Mouse (Mus musculus): ENCODE measurements around the gene Cyp2s1. TPM values are rescaled to one million over a fixed set of nuclear protein-coding genes. Genes with fewer than 3 reads are reported as not detected.

The Cyp2s1 gene
- polyA plus RNA-seq, 1 experiment from 2014 or later = 0.25 TPM

DNA sequence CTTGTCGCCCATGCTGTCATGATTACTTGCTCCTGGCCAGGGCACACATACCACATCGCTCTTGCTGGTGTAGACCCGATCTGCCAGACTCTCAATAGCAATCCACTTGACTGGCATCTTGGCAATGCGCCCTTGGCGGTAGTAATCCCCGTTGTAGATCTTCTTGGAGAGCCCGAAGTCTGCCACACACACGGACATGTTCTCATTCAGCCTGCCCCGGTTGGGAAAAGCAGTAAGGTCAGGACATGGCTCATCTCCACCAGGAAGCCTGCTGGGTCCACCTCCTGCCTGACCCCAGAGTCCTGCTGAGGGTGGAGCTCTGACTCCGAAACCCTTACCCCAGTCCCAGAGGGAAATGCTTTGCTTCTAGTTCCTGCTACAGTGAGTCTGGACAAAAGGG is 55.4 kb downstream of the Cyp2s1 start:
- no peaks in the 10 kb centered on the region for H3K9me3 ChIP-seq (replicated peaks)
- H3K27ac ChIP-seq (replicated peaks) = no peak overlapping the region
- H3K4me3 ChIP-seq = no peak overlapping the region
- H3K27me3 ChIP-seq (ENCODE audit: low read depth, poor library complexity, severe bottlenecking) = no peaks in the 10 kb centered on the region
- H3K4me1 ChIP-seq = no peaks in the 10 kb centered on the region
- 86% methylated on average over 10 of the region's 10 CpGs for WGBS
- DNase-seq (ENCODE audit: low spot score) = no peak
- peaks cover 19% of the 10 kb centered on the region for H3K36me3 ChIP-seq

DNA sequence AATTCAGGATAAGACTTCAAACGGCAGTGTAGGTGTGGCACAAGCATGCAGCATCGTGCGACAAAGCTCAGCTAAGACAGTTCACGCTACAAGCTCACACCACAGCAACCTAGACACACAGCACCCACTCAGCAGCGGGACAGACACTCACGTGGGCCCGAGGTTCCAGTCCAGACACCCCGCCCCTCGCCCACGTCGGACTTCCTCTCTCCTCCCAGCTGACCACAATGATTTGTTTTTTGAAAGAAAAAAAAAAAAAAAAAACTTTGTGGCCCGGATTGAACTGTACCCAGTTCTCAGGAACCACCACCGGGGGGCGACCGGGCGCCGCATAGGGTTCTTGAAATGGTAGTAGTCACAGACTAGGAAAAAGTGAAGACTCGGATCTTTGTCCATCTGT is 60.7 kb downstream of the Cyp2s1 start:
- WGBS = 1% methylated on average over 18 of the region's 18 CpGs
- Histone ChIP-seq H3K4me3 (peak overlapping the region; percentile 99), H3K36me3 (peaks cover 24% of the 10 kb centered on the region), H3K27me3 (ENCODE audit: low read depth, poor library complexity, severe bottlenecking) (no peaks in the 10 kb centered on the region), H3K27ac (replicated peaks) (peak overlapping the region; percentile 99), H3K9me3 (replicated peaks) (no peaks in the 10 kb centered on the region), H3K4me1 (peaks cover 21% of the 10 kb centered on the region)
- DNase-seq (ENCODE audit: low spot score) = peak; percentile 85

DNA sequence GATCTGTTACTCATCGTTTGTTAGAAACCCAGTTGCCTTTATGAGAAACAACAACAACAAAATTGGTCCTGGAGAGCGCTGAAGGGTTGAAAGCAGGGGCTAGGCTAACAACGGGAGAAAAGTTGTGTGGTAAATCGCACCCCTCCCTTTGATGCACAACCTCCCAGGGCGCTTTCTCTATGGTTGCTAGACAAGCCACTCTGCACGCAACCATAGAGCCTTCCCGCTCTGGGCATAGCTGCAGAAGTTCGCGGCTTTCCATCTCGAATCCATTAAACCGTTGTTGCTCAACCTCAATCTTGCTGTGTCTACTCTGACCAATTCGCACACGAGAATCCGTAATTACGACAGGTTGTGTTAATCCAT is 61.3 kb downstream of the Cyp2s1 start:
- H3K36me3 ChIP-seq = peaks cover 28% of the 10 kb centered on the region
- H3K27ac ChIP-seq (replicated peaks) = peak overlapping the region; percentile 99
- DNase-seq (ENCODE audit: low spot score) = peak; percentile 78
- H3K9me3 ChIP-seq (replicated peaks) = no peaks in the 10 kb centered on the region
- H3K4me1 ChIP-seq = peaks cover 21% of the 10 kb centered on the region
- H3K27me3 ChIP-seq (ENCODE audit: low read depth, poor library complexity, severe bottlenecking) = no peaks in the 10 kb centered on the region
- H3K4me3 ChIP-seq = peak overlapping the region; percentile 99
- under 1% methylated on average over 15 of the region's 15 CpGs for WGBS

DNA sequence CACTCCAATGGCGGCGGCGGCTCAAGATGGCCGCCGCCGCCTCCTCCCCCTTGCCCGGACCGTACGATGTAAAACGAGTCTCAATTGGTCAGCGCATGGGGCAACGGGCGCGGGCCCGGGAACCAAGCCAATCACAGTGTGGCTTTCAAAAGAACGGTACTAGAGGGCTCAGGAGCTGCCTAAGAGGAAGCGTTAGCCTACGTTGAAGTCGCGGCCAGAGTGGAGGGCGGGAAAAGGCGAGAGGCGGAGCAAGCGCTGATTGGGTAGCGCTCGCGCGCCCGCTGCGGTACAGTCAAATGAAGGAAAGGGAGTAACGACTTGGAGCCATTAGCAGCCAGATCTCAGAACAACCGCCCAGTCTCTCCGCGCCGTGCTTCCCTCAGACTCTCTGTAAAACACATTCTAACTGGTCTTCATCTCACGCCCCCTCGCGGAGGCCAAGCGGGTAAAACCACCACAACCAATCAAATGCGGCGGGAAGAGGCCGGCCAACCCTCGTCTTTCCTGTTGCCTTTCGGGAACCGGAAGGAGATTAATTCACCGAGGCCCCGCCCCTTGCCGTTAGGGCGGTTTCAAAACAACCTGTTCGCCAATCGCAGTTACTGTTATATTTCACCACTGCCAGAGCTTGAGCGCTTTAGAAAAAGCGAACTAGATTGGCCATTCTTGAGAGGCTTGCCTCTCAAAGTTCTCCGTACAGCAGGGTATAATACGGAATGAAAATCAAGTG is 61.8 kb downstream of the Cyp2s1 start, which contains the start of gene Hnrnpul1:
Hnrnpul1 (minus strand) TSS at position 20 of the 730 bp plus-strand sequence.
- peaks cover 33% of the 10 kb centered on the region for H3K36me3 ChIP-seq
- peak within 1 kb of the TSS; percentile 99 for H3K27ac ChIP-seq (replicated peaks)
- DNase-seq (ENCODE audit: low spot score) = peak; percentile 98
- peak within 1 kb of the TSS; percentile 99 for H3K4me3 ChIP-seq
- no peaks in the 10 kb centered on the region for H3K9me3 ChIP-seq (replicated peaks)
- H3K4me1 ChIP-seq = peaks cover 21% of the 10 kb centered on the region
- under 1% methylated on average over 55 of the region's 55 CpGs for WGBS
- no peaks in the 10 kb centered on the region for H3K27me3 ChIP-seq (ENCODE audit: low read depth, poor library complexity, severe bottlenecking)

DNA sequence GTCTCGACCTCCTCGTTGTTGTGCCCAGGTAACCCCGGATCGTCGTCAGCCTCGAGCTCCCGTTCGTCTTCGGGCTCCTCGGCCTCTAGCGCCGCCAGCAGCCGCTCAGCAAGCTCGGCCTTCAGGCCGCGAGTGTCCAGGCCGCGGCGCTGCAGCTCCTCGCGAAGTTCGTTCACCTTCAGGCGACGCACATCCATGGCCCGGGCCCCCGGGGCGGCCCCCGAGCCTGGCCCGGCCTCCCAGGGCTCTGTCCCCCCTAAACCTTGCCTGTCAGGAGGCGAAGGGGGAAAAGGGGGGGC is 62.3 kb downstream of the Cyp2s1 start:
- Histone ChIP-seq H3K9me3 (replicated peaks) (no peaks in the 10 kb centered on the region), H3K27me3 (ENCODE audit: low read depth, poor library complexity, severe bottlenecking) (no peaks in the 10 kb centered on the region), H3K36me3 (peaks cover 38% of the 10 kb centered on the region), H3K4me1 (peaks cover 21% of the 10 kb centered on the region), H3K27ac (replicated peaks) (peak overlapping the region; percentile 99), H3K4me3 (peak overlapping the region; percentile 99)
- no peak for DNase-seq (ENCODE audit: low spot score)
- WGBS = under 1% methylated on average over 30 of the region's 30 CpGs

DNA sequence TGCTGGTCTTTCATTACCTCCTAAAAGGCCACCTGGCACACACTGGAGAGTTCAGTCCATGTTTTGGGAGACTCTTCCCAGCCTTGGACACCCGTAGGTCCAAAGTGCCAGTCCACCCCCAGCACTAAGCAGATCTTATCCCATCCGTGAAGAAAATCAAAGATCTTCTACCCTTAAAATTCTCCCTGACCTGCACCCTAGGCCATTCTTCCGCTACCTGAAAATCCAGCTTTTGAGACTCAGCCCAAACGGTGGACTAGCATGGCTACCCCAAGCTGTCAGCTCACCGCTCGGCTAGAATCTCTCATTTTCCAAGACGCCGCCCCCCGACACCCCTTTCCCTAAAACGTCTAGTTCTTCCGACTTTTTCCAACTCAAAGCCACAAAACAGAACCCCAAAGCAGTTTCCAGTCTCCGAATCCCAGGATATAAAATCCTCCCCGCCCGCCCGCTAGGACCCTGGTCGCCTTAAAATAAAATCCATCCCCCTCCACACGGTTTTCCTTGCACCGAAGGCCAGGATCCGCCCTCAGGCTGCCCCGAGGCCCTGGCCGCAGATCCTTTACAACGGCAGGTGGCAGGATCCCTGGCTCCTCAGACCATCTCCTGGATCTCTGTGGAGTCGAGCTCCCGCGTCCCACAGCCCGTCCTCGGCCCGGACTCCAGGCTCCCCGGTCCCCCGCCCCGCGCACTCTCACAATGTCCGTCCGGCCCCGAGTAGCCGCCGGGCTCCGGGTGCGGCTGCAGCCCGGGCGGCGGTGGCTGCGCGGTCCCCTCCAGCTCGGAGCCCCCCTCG is 62.9 kb downstream of the Cyp2s1 start:
- Histone ChIP-seq H3K27ac (replicated peaks) (peak overlapping the region; percentile 99), H3K27me3 (ENCODE audit: low read depth, poor library complexity, severe bottlenecking) (no peaks in the 10 kb centered on the region), H3K36me3 (peaks cover 44% of the 10 kb centered on the region), H3K4me1 (peaks cover 21% of the 10 kb centered on the region), H3K4me3 (peak overlapping the region; percentile 99), H3K9me3 (replicated peaks) (no peaks in the 10 kb centered on the region)
- DNase-seq (ENCODE audit: low spot score) = no peak
- 1% methylated on average over 46 of the region's 46 CpGs for whole genome bisulfite sequencing

DNA sequence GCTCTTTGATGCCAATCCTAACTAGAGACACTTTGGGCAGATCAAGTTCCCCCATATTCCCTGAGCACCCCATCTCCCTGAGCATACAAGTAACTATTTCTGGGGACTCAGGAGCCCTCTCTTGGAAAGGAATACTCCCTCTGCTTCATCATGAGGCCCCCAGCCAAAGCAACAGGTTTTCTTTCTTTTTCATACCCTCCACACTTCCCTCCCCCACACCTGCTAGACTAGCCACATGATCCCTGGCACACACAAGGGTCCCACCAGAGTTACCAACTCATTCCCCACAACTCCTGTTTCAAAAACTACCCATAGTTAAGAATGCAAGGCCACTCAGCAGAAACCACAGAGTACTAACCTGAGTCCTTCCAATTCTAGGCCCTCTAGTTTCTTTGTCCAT is 63.6 kb downstream of the Cyp2s1 start:
- Histone ChIP-seq H3K36me3 (peaks cover 46% of the 10 kb centered on the region), H3K4me3 (peak overlapping the region; percentile 99), H3K27ac (replicated peaks) (peak overlapping the region; percentile 99), H3K27me3 (ENCODE audit: low read depth, poor library complexity, severe bottlenecking) (no peaks in the 10 kb centered on the region), H3K4me1 (peaks cover 21% of the 10 kb centered on the region), H3K9me3 (replicated peaks) (no peaks in the 10 kb centered on the region)
- no peak for DNase-seq (ENCODE audit: low spot score)

Small RNA genes within 50 kb of the gene (microRNA-seq; reads per million reads assigned to microRNA genes)
- gene Gm24865 = not detected

Other genes starting within 250 kb of the Cyp2s1 start
- gene Erich4, start 201.0 kb downstream of the Cyp2s1 start, polyA plus RNA-seq (2016; fragmentation: Nextera tagmentation; extraction: Ambion mirVana) = not detected in 2 replicates
- 22.8 and 24.9 TPM in 2 replicates for gene Dmac2, start 197.5 kb downstream of the Cyp2s1 start, polyA plus RNA-seq (2016; fragmentation: Nextera tagmentation; extraction: Ambion mirVana)
- gene B3gnt8, start 190.3 kb downstream of the Cyp2s1 start, polyA plus RNA-seq (2016; fragmentation: Nextera tagmentation; extraction: Ambion mirVana) = 0.43 and 1.1 TPM in 2 replicates
- gene Bckdha, start 157.9 kb downstream of the Cyp2s1 start, polyA plus RNA-seq (2016; fragmentation: Nextera tagmentation; extraction: Ambion mirVana) = 45.2 and 48.2 TPM in 2 replicates
- gene Exosc5, start 157.7 kb downstream of the Cyp2s1 start, polyA plus RNA-seq (2016; fragmentation: Nextera tagmentation; extraction: Ambion mirVana) = 65.0 and 81.4 TPM in 2 replicates
- gene Tmem91, start 141.7 kb downstream of the Cyp2s1 start, polyA plus RNA-seq (2016; fragmentation: Nextera tagmentation; extraction: Ambion mirVana) = 2.7 and 3.2 TPM in 2 replicates
- 38.9 TPM in 2 replicates for gene B9d2, start 136.1 kb downstream of the Cyp2s1 start, polyA plus RNA-seq (2016; fragmentation: Nextera tagmentation; extraction: Ambion mirVana)
- 0.98 and 1.7 TPM in 2 replicates for gene Tgfb1, start 129.9 kb downstream of the Cyp2s1 start, polyA plus RNA-seq (2016; fragmentation: Nextera tagmentation; extraction: Ambion mirVana)
- gene Ccdc97, start 97.8 kb downstream of the Cyp2s1 start, polyA plus RNA-seq (2016; fragmentation: Nextera tagmentation; extraction: Ambion mirVana) = 30.1 and 33.3 TPM in 2 replicates
- 55.2 and 61.8 TPM in 2 replicates for gene Hnrnpul1, start 62.2 kb downstream of the Cyp2s1 start, polyA plus RNA-seq (2016; fragmentation: Nextera tagmentation; extraction: Ambion mirVana)
- 16.5 and 21.6 TPM in 2 replicates for gene Axl, start 28.2 kb downstream of the Cyp2s1 start, polyA plus RNA-seq (2016; fragmentation: Nextera tagmentation; extraction: Ambion mirVana)
- not detected in 2 replicates for gene Cyp2b10, start 80.7 kb upstream of the Cyp2s1 start, polyA plus RNA-seq (2016; fragmentation: Nextera tagmentation; extraction: Ambion mirVana)
- gene Cyp2b13, start 244.6 kb upstream of the Cyp2s1 start, polyA plus RNA-seq (2016; fragmentation: Nextera tagmentation; extraction: Ambion mirVana) = not detected in 2 replicates

All from midbrain, embryonic 10.5 days (tissue).